Mouse (Mus musculus) neural tube, embryonic 14.5 days (tissue): ENCODE results near the gene Gm45233. TPM values are rescaled to one million over a fixed set of nuclear protein-coding genes. Genes with fewer than 3 reads are reported as not detected.

Source experiments
- ATAC-seq: fragments of 200-750 bp; cut with Nextera tagmentation; 2 replicates; pipeline ENCODE4 v1.8.0; 2017; ENCODE audit warnings: low read depth, mild to moderate bottlenecking, moderate TSS enrichment, moderate library complexity
- H3K27ac ChIP-seq: fragments of 300-500 bp; sonication (generic); 2 replicates; pipeline ENCODE4 v1.5.1; 2014; ENCODE audit warnings: low read depth, mild to moderate bottlenecking, control low read depth, low read length, moderate library complexity, mixed read lengths
- H3K27me3 ChIP-seq: fragments of 300-500 bp; sonication (generic); 2 replicates; pipeline ENCODE4 v1.6.1; 2014; ENCODE audit warnings: low read length; ENCODE audit not compliant: control insufficient read depth, insufficient read depth
- H3K36me3 ChIP-seq: fragments of 300-500 bp; sonication (generic); 2 replicates; pipeline ENCODE4 v1.6.1; 2014; ENCODE audit warnings: low read length, mixed read lengths; ENCODE audit not compliant: control insufficient read depth, insufficient read depth
- H3K4me1 ChIP-seq: fragments of 300-500 bp; sonication (generic); 2 replicates; pipeline ENCODE4 v1.6.1; 2014; ENCODE audit warnings: low read length; ENCODE audit not compliant: control insufficient read depth, insufficient read depth
- H3K4me2 ChIP-seq: fragments of 300-500 bp; sonication (generic); 2 replicates; pipeline ENCODE4 v1.6.1; 2014; ENCODE audit warnings: mild to moderate bottlenecking, low read depth, low read length, control low read depth
- H3K4me3 ChIP-seq: fragments of 300-500 bp; sonication (generic); 2 replicates; pipeline ENCODE4 v1.5.1; 2014; ENCODE audit warnings: low read depth, low read length, control low read depth, mixed read lengths
- H3K9ac ChIP-seq: fragments of 300-500 bp; sonication (generic); replicated peaks from 2 replicates; pipeline ENCODE4 v1.6.1; 2014; ENCODE audit warnings: low read depth, mild to moderate bottlenecking, control low read depth, low read length, mixed read lengths
- H3K9me3 ChIP-seq: fragments of 300-500 bp; sonication (generic); 2 replicates; pipeline ENCODE4 v1.6.1; 2016; ENCODE audit warnings: low read length; ENCODE audit not compliant: control insufficient read depth
- WGBS: fragments of 180-500 bp; shearing (Covaris S2); extraction: QIAGEN DNeasy Blood & Tissue Kit; methylation state at CpG from one replicate; pipeline ENCODE4 v1.1.7; 2014; 5-methylcytosine and 5-hydroxymethylcytosine counted together
- polyA plus RNA-seq: library from polyadenylated mRNA; unstranded; fragments of >200 nt; fragmentation: Nextera tagmentation; extraction: Ambion mirVana; gene quantifications from 2 replicates; pipeline ENCODE4 v1.2.1, GENCODE M21; 2014

Gm45233 gene
- polyA plus RNA-seq, 1 experiment from 2014 or later = 0.27 TPM

GRCm38 (mm10) chr7:43462851-43463250 is 18.9 kb downstream of the Gm45233 start, which contains the start of gene Vsig10l:
TSS of gene Vsig10l (plus strand) at chr7:43463151.
- H3K4me2 ChIP-seq = no peak within 1 kb of the TSS
- 73% methylated on average over 4 of the region's 4 CpGs for WGBS
- H3K27me3 ChIP-seq = peaks cover 4% of the 10 kb centered on the region; the same call in 1 of the 2 replicates
- H3K4me3 ChIP-seq = no peak within 1 kb of the TSS
- no peak for ATAC-seq
- H3K9me3 ChIP-seq = no peaks in the 10 kb centered on the region
- no peaks in the 10 kb centered on the region for H3K36me3 ChIP-seq
- no peak within 1 kb of the TSS for H3K27ac ChIP-seq
- H3K9ac ChIP-seq = no peak within 1 kb of the TSS
- 0 out of 2 replicates have a peak, but pooled peaks cover 3% of the 10 kb centered on the region for H3K4me1 ChIP-seq

- Histone ChIP-seq H3K9ac (no peak overlapping the region), H3K36me3 (no peaks in the 10 kb centered on the region), H3K4me3 (no peak overlapping the region), H3K9me3 (no peaks in the 10 kb centered on the region), H3K27me3 (peaks cover 4% of the 10 kb centered on the region; the same call in 1 of the 2 replicates), H3K4me2 (no peak overlapping the region), H3K27ac (no peak overlapping the region), H3K4me1 (0 out of 2 replicates have a peak, but pooled peaks cover 3% of the 10 kb centered on the region)
- ATAC-seq = no peak
- 87% methylated on average over 7 of the region's 7 CpGs for WGBS
Measured at GRCm38 (mm10) chr7:43463976-43464375, 20.0 kb downstream of the Gm45233 start.

GRCm38 (mm10) chr7:43464864-43465343 is 21.0 kb downstream of the Gm45233 start:
- Histone ChIP-seq H3K4me1 (0 out of 2 replicates have a peak, but pooled peaks cover 3% of the 10 kb centered on the region), H3K4me2 (peak overlapping the region; percentile 75), H3K36me3 (no peaks in the 10 kb centered on the region), H3K9ac (peak overlapping the region; percentile 62), H3K27me3 (peaks cover 4% of the 10 kb centered on the region; the same call in 1 of the 2 replicates), H3K27ac (0 out of 2 replicates have a peak overlapping the region, but pooled peaks have one; percentile 22), H3K4me3 (peak overlapping the region; percentile 37), H3K9me3 (no peaks in the 10 kb centered on the region)
- peak; percentile 73 for ATAC-seq
- WGBS = 8% methylated on average over 35 of the region's 35 CpGs

DNA sequence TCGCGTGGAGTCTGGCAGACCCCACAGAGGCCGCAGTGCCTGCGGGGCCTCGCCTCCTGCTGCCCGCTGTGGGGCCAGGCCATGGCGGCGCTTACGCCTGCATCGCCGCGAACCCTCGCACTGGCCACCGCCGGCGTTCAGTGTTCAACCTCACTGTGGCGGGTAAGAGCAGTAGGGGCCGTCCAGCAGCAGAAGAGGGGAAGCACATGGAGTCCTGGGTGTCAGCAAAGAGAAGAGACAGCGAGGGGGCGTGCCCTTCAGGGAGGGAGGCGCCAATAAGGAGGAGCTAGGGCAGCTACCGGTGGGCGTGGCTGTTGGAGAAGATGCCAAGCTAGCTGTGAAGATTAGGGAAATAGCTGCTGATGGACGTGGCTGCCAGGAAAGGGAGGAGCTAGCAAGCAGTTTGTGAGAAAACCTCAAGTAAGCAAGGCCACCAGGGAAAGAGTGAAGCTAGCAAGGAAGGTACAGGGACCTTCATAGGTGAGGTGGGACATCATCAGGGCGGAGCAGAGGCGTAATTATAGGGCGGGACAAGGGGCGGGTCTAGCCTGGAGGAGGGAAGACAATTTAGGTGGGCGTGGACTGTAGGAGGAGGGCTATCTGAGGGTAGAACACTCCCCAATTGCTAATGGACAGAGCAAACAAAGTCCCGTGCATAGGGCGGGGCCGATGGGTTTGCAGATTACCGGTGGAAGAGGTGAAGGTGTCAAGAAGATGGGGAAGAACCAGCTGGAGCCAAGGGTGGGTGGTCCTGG is 21.6 kb downstream of the Gm45233 start:
- Histone ChIP-seq H3K36me3 (no peaks in the 10 kb centered on the region), H3K9ac (peak overlapping the region; percentile 62), H3K9me3 (no peaks in the 10 kb centered on the region), H3K4me2 (peak overlapping the region; percentile 75), H3K4me3 (peak overlapping the region; percentile 37), H3K27me3 (peaks cover 4% of the 10 kb centered on the region; the same call in 1 of the 2 replicates), H3K4me1 (0 out of 2 replicates have a peak, but pooled peaks cover 3% of the 10 kb centered on the region), H3K27ac (peak overlapping the region; percentile 22; the same call in 1 of the 2 replicates)
- peak; percentile 80 for ATAC-seq
- 1% methylated on average over 33 of the region's 33 CpGs for WGBS

- Histone ChIP-seq H3K27me3 (peaks cover 4% of the 10 kb centered on the region; the same call in 1 of the 2 replicates), H3K4me1 (0 out of 2 replicates have a peak, but pooled peaks cover 3% of the 10 kb centered on the region), H3K4me3 (peak overlapping the region; percentile 37), H3K4me2 (peak overlapping the region; percentile 75), H3K9me3 (no peaks in the 10 kb centered on the region), H3K36me3 (no peaks in the 10 kb centered on the region), H3K27ac (no peak overlapping the region), H3K9ac (peak overlapping the region; percentile 47)
- peak; percentile 74 for ATAC-seq
- WGBS = 1% methylated on average over 33 of the region's 33 CpGs
Measured at GRCm38 (mm10) chr7:43466099-43466694, 22.3 kb downstream of the Gm45233 start.

GRCm38 (mm10) chr7:43470373-43470772 is 26.4 kb downstream of the Gm45233 start:
- H3K4me3 ChIP-seq = no peak overlapping the region
- no peaks in the 10 kb centered on the region for H3K9me3 ChIP-seq
- no peak overlapping the region for H3K27ac ChIP-seq
- peaks cover 6% of the 10 kb centered on the region; the same call in 1 of the 2 replicates for H3K36me3 ChIP-seq
- ATAC-seq = no peak
- no peaks in the 10 kb centered on the region for H3K27me3 ChIP-seq
- 0 out of 2 replicates have a peak, but pooled peaks cover 3% of the 10 kb centered on the region for H3K4me1 ChIP-seq
- WGBS = 40% methylated on average over 8 of the region's 8 CpGs
- H3K9ac ChIP-seq = no peak overlapping the region
- no peak overlapping the region for H3K4me2 ChIP-seq

- 10% methylated on average over 23 of the region's 23 CpGs for WGBS
- no peaks in the 10 kb centered on the region for H3K4me1 ChIP-seq
- no peak overlapping the region for H3K4me2 ChIP-seq
- H3K9me3 ChIP-seq = no peaks in the 10 kb centered on the region
- H3K27me3 ChIP-seq = peaks cover 27% of the 10 kb centered on the region
- H3K9ac ChIP-seq = no peak overlapping the region
- peaks cover 6% of the 10 kb centered on the region for H3K36me3 ChIP-seq
- no peak overlapping the region for H3K4me3 ChIP-seq
- peak; percentile 6; the same call in 1 of the 2 replicates for ATAC-seq
- H3K27ac ChIP-seq = no peak overlapping the region
Measured at GRCm38 (mm10) chr7:43475706-43476105, 31.8 kb downstream of the Gm45233 start.

- H3K9ac ChIP-seq = no peak overlapping the region
- H3K9me3 ChIP-seq = no peaks in the 10 kb centered on the region
- ATAC-seq = no peak
- H3K36me3 ChIP-seq = peaks cover 6% of the 10 kb centered on the region
- H3K27ac ChIP-seq = no peak overlapping the region
- H3K4me2 ChIP-seq = no peak overlapping the region
- H3K27me3 ChIP-seq = peaks cover 27% of the 10 kb centered on the region
- WGBS = 7% methylated on average over 13 of the region's 13 CpGs
- no peak overlapping the region for H3K4me3 ChIP-seq
- no peaks in the 10 kb centered on the region for H3K4me1 ChIP-seq
Measured at GRCm38 (mm10) chr7:43476376-43476775, 32.4 kb downstream of the Gm45233 start.
